Mouse (Mus musculus): ENCODE results near the gene Rpl12.

Gene Rpl12

DNA sequence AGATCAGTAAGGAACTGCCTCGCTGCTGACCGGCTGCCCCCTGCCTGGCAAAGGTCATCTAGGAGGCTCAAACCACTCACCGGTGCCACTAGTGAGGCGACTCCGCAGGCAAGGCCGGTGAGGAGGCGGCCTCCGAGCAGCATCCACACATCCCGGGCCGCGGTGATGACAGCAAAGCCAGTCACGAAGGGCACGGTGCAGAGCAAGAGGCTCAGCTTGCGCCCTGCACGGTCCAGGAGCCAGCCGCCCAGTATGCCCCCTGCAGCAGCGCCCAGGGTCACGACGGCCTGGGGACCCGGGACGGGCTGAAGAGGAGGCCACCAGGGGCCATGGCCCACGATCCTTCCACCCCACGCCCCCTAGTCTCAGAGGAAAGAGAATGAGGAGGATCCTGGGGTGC lies 19.9 kb downstream of the Rpl12 start:
- no peak for DNase-seq (ENCODE audit: low read depth, low spot score)

- peak; percentile 96 for DNase-seq (ENCODE audit: low read depth, low spot score)
Measured at GRCm38 (mm10) chr2:32981725-32982271, 20.4 kb downstream of the Rpl12 start, which contains the start of gene Slc2a8. Gene Slc2a8 (minus strand): TSS chr2:32982083.

- peak; percentile 40 for DNase-seq (ENCODE audit: low read depth, low spot score)
Measured at GRCm38 (mm10) chr2:32982700-32983099, 21.3 kb downstream of the Rpl12 start.

DNA sequence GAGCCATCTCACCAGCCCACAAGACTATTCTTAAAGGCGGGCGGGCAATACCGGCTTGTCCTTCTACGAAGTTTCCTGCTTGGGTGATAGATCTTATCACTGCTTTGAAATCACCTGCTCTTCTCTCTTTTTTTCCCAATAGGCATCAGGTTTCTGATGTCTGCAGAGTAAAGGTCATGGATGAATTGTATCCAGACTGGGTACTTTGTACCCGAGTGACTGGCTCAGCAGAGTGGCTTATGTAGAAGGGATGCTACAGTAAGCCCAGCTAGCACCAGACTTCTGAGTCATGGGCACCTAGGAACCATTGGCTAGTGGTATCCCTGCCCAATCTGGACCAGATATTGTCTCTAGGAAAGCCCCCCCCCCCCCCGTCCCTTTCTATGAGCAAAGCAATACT lies 22.3 kb downstream of the Rpl12 start:
- DNase-seq (ENCODE audit: low read depth, low spot score) = no peak

GRCm38 (mm10) chr2:32985844-32986243 lies 24.5 kb downstream of the Rpl12 start:
- DNase-seq (ENCODE audit: low read depth, low spot score) = no peak

DNA sequence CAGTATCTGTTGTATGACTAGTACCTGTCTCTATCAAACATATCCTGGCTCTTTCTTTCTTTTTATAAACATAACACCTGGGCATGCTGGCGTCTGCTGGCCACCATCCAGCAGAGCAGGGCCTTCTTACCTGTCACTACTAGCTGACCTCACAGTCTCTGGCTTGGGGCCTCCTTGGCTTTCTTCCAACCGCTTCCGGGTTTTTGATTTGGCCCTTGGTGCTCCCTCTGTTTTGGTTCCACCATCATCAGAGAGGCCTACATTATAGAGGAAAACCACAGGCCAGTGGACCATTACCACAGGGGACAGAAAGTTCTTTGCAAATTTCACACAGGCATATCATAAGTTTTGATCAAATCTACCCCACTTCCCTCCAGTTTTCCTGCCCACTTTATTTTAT lies 28.0 kb downstream of the Rpl12 start:
- no peak for DNase-seq (ENCODE audit: low read depth, low spot score)

DNA sequence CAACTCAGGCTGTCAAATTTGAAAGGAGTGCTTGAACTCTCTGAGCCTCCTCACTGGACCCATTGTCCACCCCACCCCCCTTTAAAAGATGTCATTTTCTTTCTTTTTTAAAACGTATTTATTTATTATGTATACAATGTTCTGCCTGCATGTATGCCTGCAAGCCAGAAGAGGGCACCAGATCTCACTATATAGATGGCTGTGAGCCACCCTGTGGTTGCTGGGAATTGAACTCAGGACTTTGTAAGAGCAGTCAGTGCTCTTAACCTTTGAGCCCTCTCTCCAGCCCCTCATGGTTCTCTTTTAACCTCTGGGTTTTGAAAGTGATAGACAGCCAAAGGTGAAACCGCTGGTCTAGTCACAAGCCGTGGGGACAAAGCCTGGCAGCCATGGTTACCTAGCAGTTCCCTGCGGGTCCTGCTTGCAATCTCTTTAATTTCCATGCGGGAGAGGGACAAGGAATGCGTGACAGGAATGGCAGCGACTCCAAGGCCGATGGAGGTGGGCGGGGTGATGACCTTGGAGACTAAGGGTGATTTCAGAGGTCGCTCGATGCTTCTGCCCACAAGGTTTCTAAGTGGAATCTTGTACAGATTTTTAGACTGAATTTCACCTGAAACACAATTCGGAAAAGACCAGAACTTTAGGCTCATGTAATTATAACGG lies 28.9 kb downstream of the Rpl12 start:
- DNase-seq (ENCODE audit: low read depth, low spot score) = peak; percentile 68

- DNase-seq (ENCODE audit: low read depth, low spot score) = no peak
Measured at GRCm38 (mm10) chr2:32992130-32992529, 30.8 kb downstream of the Rpl12 start.

GRCm38 (mm10) chr2:32997081-32997480 lies 35.7 kb downstream of the Rpl12 start:
- DNase-seq (ENCODE audit: low read depth, low spot score) = no peak

DNA sequence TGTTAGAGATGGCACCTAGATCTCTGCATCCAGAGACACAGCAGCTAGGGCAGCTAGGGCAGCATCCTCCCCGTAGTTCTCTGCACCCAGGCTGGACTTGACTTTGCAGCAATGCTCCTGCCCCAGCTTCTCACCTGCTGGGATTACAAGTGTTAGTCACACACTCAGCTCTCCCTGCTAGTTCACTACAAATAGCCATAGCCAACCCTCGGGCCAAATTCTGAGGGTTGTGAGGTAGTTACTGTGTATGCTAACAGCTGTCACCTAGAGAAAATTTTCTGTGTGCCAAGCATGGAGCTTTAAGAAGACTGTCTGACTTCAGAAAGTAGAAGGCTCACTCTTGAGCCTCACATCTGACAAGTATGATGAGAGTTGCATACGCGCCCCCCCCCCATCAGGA lies 36.4 kb downstream of the Rpl12 start:
- DNase-seq (ENCODE audit: low read depth, low spot score) = no peak

- DNase-seq (ENCODE audit: low read depth, low spot score) = no peak
Measured at GRCm38 (mm10) chr2:32999752-33000151, 38.4 kb downstream of the Rpl12 start.

DNA sequence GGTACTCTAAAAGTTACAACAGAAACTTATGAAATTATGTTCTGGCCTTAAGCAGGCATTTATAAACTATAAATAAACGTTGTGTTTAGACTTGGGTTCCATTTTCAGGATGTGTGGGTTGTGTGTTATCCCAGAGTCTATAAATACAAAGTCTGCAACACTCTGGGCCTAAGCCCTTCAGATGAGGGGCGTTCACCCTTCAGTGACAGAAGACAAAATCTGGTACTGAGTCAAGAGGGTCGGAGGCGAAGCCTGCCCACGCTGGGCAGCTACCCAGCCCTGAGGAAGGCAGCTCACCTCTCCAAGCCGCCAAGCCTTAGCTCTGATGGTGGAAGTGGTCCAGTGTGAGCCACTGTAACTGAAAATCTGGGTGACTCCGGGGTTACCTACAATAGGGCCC lies 40.8 kb downstream of the Rpl12 start:
- DNase-seq (ENCODE audit: low read depth, low spot score) = no peak

DNA sequence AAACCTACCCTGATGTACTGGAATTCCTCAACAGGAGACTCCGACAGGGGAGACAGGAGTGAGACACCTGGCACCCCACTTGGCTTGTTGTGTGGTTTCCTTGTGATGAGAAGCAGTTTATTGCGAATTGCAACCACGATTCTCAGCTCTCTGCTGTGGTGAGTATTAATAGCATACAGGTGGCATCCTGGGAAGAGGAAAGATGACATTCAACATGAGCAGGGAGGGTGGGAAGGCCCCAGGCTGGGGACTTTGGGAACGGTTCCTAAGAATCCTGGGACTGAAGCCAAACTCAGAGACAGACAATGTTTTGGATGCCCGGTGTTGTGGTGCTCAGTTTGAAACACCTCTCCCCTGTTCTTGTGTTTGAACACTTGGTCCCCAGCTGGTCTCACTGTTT lies 43.7 kb downstream of the Rpl12 start:
- no peak for DNase-seq (ENCODE audit: low read depth, low spot score)

- peak; percentile 15 for DNase-seq (ENCODE audit: low read depth, low spot score)
Measured at GRCm38 (mm10) chr2:33009055-33009454, 47.7 kb downstream of the Rpl12 start.

- no peak for DNase-seq (ENCODE audit: low read depth, low spot score)
Measured at GRCm38 (mm10) chr2:33014877-33015276, 53.5 kb downstream of the Rpl12 start.

Data from ES-CJ7 (cell line).